Mouse (Mus musculus) limb, embryonic 11.5 days (tissue): ENCODE data around the gene Atp6v1fnb. TPM values are rescaled to one million over a fixed set of nuclear protein-coding genes. Genes with fewer than 3 reads are reported as not detected.

Experiments
- ATAC-seq: fragments of 200-750 bp; cut with Nextera tagmentation; 2 replicates; pipeline ENCODE4 v1.8.0; 2017; ENCODE audit warnings: low read depth; ENCODE audit not compliant: insufficient number of reproducible peaks, low FRiP score, low TSS enrichment
- DNase-seq: peaks from one replicate; pipeline ENCODE4 v3.0.0-alpha.2; 2015; ENCODE audit warnings: low spot score
- H3K27ac ChIP-seq: fragments of 300-500 bp; sonication (generic); replicated peaks from 2 replicates; pipeline ENCODE4 v1.5.1; 2014; ENCODE audit warnings: low read depth, mild to moderate bottlenecking, low read length
- H3K27me3 ChIP-seq: fragments of 300-500 bp; sonication (generic); 2 replicates; pipeline ENCODE4 v1.6.1; 2014; ENCODE audit warnings: mild to moderate bottlenecking, low read length, mixed read lengths; ENCODE audit not compliant: control insufficient read depth, insufficient read depth
- H3K36me3 ChIP-seq: fragments of 300-500 bp; sonication (generic); 2 replicates; pipeline ENCODE4 v1.6.1; 2014; ENCODE audit warnings: mild to moderate bottlenecking, low read length, moderate library complexity, mixed read lengths; ENCODE audit not compliant: control insufficient read depth, insufficient read depth
- H3K4me1 ChIP-seq: fragments of 300-500 bp; sonication (generic); 2 replicates; pipeline ENCODE4 v1.6.1; 2014; ENCODE audit warnings: low read length, mixed read lengths; ENCODE audit not compliant: control insufficient read depth, insufficient read depth
- H3K4me2 ChIP-seq: fragments of 300-500 bp; sonication (generic); 2 replicates; pipeline ENCODE4 v1.6.1; 2014; ENCODE audit warnings: low read depth, mild to moderate bottlenecking, moderate library complexity; ENCODE audit not compliant: severe bottlenecking
- H3K4me3 ChIP-seq: fragments of 300-500 bp; sonication (generic); 2 replicates; pipeline ENCODE4 v1.5.1; 2014; ENCODE audit warnings: low read depth, low read length
- H3K9ac ChIP-seq: fragments of 300-500 bp; sonication (generic); 2 replicates; pipeline ENCODE4 v1.6.1; 2014; ENCODE audit warnings: mild to moderate bottlenecking, low read length
- H3K9me3 ChIP-seq: fragments of 300-500 bp; sonication (generic); 2 replicates; pipeline ENCODE4 v1.6.1; 2016; ENCODE audit warnings: low read length; ENCODE audit not compliant: control insufficient read depth
- WGBS: fragments of 180-500 bp; shearing (Covaris S2); extraction: QIAGEN DNeasy Blood & Tissue Kit; methylation state at CpG from one replicate; pipeline ENCODE4 v1.1.7; 2014; 5-methylcytosine and 5-hydroxymethylcytosine counted together
- polyA plus RNA-seq: library from polyadenylated mRNA; unstranded; fragments of >200 nt; fragmentation: Nextera tagmentation; extraction: Ambion mirVana; gene quantifications from 2 replicates; pipeline ENCODE4 v1.2.1, GENCODE M21; 2014

Atp6v1fnb gene
- polyA plus RNA-seq, 1 experiment from 2014 or later: not detected

DNA sequence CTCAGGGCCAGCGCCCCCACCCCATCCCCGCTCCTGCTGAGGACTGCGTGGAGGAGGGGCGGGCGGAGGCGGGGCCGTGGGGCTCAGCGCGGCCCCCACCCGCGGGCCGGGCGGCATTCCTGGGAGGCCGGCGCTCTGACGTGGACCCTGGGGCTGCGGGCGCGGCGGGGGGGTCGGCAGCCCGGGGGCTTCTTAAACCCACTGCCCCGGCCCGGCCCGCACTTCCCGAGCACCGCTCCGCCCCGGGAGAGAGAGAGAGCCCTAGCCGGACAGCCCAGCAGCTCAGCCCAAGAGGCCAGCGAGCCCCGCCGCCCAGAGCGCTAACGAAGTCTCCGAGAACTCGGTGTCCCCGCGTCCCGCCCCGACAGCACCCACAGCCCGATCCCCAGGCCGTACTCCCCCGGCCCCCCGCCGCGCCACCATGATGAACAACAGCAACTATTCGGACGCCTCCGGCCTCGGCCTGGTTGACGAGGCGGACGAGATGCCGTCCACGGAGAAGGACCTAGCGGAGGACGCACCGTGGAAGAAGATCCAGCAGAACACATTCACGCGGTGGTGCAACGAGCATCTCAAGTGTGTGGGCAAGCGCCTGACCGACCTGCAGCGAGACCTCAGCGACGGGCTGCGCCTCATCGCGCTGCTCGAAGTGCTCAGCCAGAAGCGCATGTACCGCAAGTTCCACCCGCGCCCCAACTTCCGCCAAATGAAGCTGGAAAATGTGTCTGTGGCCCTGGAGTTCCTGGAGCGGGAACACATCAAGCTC, 38.0 kb upstream of the Atp6v1fnb start, which contains the start of gene Flnc:
Gene Flnc, plus strand, starts transcription at position 219 of the 766 bp plus-strand sequence.
- peak within 1 kb of the TSS; percentile 66 for H3K9ac ChIP-seq
- H3K27me3 ChIP-seq: peaks cover 9% of the 10 kb centered on the region
- ATAC-seq (no peak), DNase-seq (peak; percentile 65)
- peak within 1 kb of the TSS; percentile 89 for H3K4me2 ChIP-seq
- no peaks in the 10 kb centered on the region for H3K9me3 ChIP-seq
- no peaks in the 10 kb centered on the region for H3K36me3 ChIP-seq
- peaks cover 34% of the 10 kb centered on the region for H3K4me1 ChIP-seq
- H3K4me3 ChIP-seq: peak within 1 kb of the TSS; percentile 45
- under 1% methylated on average over 71 of the region's 77 CpGs for WGBS
- H3K27ac ChIP-seq: no peak within 1 kb of the TSS

DNA sequence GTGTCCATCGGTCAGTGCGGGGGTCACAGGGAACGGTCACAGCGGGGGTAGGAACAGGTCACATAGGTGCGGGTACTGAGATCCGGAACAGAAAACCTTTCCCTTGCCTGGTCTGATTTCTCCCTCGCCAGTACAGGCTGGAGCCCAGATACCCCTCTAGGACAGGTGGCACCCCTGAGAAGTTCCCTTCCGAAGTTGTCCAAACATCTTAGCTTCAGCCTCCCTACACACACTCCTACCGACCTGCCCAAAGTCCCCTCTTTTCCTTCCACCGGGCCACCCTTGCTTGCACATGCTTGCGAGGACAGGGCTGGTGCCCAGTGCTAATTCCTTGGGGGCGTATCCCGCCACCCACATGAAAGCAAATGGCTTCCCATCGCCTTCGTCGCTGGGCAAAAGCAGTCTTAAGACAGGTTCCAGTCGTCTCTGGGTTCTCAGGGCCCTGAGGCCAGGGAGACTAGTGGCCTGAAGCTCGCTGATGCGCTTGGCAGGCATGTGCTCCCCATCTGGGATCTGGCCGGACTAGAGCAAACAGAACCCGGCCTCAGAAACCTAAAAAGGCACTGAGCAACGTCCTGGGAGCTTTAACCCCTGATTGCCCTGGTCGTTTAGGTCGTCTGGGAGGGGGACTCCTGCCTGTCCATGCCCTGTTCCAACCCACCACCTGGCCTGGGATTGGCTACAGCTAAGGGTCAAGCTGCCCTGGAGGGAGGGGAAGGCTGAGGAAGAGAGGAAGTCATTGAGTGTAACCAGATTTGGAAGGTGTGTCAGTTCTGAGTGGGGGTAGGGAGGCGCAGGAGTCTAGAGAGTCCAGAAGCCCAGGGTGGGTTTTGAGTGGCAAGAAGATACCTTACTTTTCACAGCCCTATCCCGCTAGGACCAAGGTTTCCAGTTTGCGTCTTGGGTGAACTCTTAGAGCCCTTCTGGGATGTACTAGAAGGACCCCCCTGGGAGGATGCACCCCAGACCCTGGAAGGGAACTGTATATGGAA, 37.1 kb upstream of the Atp6v1fnb start:
- peak overlapping the region; percentile 66; the same call in 1 of the 2 replicates for H3K9ac ChIP-seq
- peaks cover 9% of the 10 kb centered on the region for H3K27me3 ChIP-seq
- DNase-seq: peak; percentile 68
- H3K36me3 ChIP-seq: no peaks in the 10 kb centered on the region
- peaks cover 34% of the 10 kb centered on the region for H3K4me1 ChIP-seq
- H3K27ac ChIP-seq: no peak overlapping the region
- H3K4me2 ChIP-seq: peak overlapping the region; percentile 89
- WGBS: 2% methylated on average over 27 of the region's 27 CpGs
- ATAC-seq: 0 out of 2 replicates have a peak, but pooled peaks have one; percentile 1
- peak overlapping the region; percentile 45 for H3K4me3 ChIP-seq
- H3K9me3 ChIP-seq: no peaks in the 10 kb centered on the region

DNA sequence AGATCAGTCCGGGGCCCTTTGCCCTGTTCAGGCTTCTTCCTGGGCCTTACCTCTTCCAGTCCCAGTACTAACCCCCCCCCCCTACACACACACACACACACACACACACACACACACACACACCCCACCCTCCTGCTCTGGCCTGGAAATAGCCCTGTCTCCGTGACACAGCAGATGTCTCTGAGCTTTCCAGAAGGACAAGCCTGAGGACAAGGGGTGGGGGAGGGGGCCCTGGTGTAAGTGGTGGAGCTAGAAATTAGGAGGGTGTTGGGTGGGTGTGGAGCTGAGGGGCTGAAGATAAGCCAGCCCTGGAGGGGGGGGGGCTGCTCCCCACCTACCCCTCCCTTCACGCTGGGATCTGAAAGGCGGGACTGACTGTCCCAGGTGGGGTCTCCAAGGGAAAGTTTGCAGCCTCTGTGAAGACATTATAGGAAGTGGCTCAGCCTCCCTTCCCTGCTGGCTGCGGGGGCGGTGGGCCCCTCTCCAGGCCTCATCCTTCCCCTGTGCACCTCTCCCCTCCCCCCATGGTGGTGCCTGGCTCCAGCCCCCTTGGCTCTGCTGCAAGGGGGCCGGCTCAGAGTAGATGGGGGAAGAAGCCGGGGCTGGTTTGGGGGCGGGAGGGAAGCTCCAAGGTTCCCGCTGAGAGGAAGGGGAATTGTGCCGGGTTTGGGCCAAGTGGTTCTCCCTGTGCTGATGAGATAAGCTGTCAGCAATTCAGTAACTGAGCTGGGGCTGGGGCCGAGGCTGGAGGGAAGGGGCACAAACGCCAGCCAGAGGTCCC, 36.1 kb upstream of the Atp6v1fnb start:
- Histone ChIP-seq H3K4me3 (peak overlapping the region; percentile 45), H3K36me3 (no peaks in the 10 kb centered on the region), H3K4me2 (peak overlapping the region; percentile 89), H3K27ac (peak overlapping the region; percentile 1; the same call in 1 of the 2 replicates), H3K27me3 (peaks cover 9% of the 10 kb centered on the region), H3K4me1 (peaks cover 34% of the 10 kb centered on the region), H3K9me3 (no peaks in the 10 kb centered on the region), H3K9ac (0 out of 2 replicates have a peak overlapping the region, but pooled peaks have one; percentile 49)
- 2% methylated on average over 13 of the region's 13 CpGs for WGBS
- ATAC-seq: 0 out of 2 replicates have a peak, but pooled peaks have one; percentile 17
- peak; percentile 53 for DNase-seq

DNA sequence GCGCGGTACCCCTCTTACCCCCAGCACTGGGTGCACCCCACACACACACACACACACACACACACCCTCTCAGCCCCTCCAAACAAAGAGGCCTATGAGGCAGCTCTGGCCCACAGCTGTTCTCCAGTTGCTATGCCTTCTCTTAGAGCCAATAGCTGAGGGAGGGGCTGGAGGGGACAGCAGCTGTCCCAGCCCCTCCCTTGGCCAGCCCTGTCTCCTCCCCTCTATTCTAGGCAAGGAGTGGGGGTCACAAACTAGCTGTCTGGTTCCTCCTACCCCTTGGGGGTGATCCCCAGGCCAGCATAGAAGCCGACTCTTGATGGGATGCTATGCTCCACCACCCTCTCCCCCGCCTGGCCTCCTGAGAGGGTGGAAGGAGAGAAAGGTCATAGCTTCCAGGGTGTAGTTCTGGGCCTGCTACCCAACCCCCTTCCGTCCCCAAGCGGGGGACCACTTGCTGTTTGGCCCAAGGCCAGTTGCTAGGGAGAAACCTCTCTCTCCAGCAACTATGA, 35.2 kb upstream of the Atp6v1fnb start:
- Histone ChIP-seq H3K27me3 (peaks cover 9% of the 10 kb centered on the region), H3K9ac (peak overlapping the region; percentile 34; the same call in 1 of the 2 replicates), H3K36me3 (no peaks in the 10 kb centered on the region), H3K9me3 (no peaks in the 10 kb centered on the region), H3K4me2 (peak overlapping the region; percentile 40), H3K27ac (peak overlapping the region; percentile 36; the same call in 1 of the 2 replicates), H3K4me3 (no peak overlapping the region), H3K4me1 (peaks cover 34% of the 10 kb centered on the region)
- ATAC-seq: peak; percentile 70
- peak; percentile 54 for DNase-seq
- WGBS: 10% methylated on average over 6 of the region's 6 CpGs

DNA sequence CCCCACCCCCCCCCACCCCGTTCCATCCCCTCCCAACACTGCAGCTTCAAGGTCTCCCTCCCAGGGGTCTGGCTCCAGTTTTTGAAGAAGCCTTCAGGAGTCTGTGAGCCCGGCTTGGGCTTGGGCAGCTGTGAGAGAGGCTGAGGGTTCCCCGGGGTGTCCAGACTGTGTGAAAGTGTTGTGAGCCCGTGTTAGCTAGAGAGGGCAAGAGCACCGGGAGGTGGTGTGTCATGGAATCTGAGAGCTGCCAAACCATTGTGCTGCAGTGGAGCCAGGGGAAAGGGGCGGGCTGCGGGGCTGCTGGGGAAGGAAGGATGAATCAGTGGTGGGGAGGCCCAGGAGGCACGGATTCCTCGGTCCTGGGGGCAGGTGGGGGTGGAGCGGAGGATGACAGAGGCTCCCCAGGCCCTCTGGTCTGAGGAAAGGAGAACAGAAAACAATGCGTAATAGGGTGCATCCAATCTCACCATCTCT, 34.7 kb upstream of the Atp6v1fnb start:
- H3K9me3 ChIP-seq: no peaks in the 10 kb centered on the region
- H3K36me3 ChIP-seq: no peaks in the 10 kb centered on the region
- H3K27ac ChIP-seq: peak overlapping the region; percentile 36; the same call in 1 of the 2 replicates
- peaks cover 9% of the 10 kb centered on the region for H3K27me3 ChIP-seq
- peak overlapping the region; percentile 22; the same call in 1 of the 2 replicates for H3K9ac ChIP-seq
- peak overlapping the region; percentile 40; the same call in 1 of the 2 replicates for H3K4me2 ChIP-seq
- ATAC-seq: no peak; the same call in 1 of the 2 replicates
- H3K4me3 ChIP-seq: 0 out of 2 replicates have a peak overlapping the region, but pooled peaks have one; percentile 5
- peak; percentile 39 for DNase-seq
- 10% methylated on average over 11 of the region's 11 CpGs for WGBS
- peaks cover 34% of the 10 kb centered on the region for H3K4me1 ChIP-seq

DNA sequence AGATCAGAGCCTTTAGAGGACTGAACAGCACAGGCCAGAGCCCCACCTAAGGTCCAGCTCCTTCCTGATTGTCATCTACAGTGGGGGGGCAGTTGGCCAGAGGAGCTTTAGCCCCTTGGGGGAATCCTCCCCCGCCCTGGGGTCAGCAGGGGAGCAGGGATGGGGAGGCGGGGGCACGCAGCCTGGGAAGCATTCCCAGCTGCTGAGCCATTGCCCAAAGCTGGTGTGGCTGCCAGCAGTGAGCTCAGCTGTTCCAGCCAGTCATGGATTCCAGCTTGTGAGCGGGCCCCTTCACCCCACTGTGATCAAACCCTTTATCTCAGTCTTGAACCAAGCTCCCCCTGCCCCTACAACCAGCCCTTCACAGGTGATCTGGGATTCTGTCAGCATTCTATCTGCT, 32.0 kb upstream of the Atp6v1fnb start:
- Histone ChIP-seq H3K4me2 (no peak overlapping the region), H3K4me1 (peaks cover 26% of the 10 kb centered on the region), H3K27me3 (no peaks in the 10 kb centered on the region), H3K27ac (no peak overlapping the region), H3K9me3 (no peaks in the 10 kb centered on the region), H3K9ac (no peak overlapping the region), H3K36me3 (no peaks in the 10 kb centered on the region), H3K4me3 (no peak overlapping the region)
- ATAC-seq (no peak), DNase-seq (no peak)
- 74% methylated on average over 4 of the region's 4 CpGs for WGBS

DNA sequence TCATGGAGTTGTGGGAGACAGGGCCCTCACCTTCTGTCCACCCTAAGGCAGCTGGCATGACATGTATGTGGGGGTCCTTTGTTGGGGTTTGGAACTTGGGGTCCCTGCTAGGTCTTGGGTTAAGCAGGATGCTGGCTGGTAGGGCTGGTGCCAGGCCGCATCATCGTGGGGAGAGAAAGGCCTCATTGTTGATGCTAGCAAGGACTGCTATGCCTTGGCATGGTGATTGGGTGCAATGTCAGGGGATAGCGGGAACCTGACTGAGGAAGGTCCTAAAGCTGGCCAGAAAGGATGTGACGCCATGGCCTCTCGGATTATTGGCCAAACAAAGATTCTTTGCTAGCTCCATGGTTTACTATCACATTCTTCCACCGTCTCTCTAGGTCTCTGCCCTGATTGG, 31.4 kb upstream of the Atp6v1fnb start:
- Histone ChIP-seq H3K27me3 (no peaks in the 10 kb centered on the region), H3K4me3 (no peak overlapping the region), H3K27ac (no peak overlapping the region), H3K36me3 (no peaks in the 10 kb centered on the region), H3K4me1 (peaks cover 20% of the 10 kb centered on the region), H3K9me3 (no peaks in the 10 kb centered on the region), H3K9ac (no peak overlapping the region), H3K4me2 (no peak overlapping the region)
- ATAC-seq: no peak
- 90% methylated on average over 6 of the region's 6 CpGs for WGBS
- DNase-seq: no peak
